Mouse (Mus musculus) CH12.LX (cell line): ENCODE results near the gene Gm10447. TPM values are rescaled to one million over a fixed set of nuclear protein-coding genes. Genes with fewer than 3 reads are reported as not detected.

Source experiments
- DNase-seq: peaks from one replicate; pipeline ENCODE4 v3.0.0-alpha.2; 2013; ENCODE audit errors: extremely low read depth
- H3K27ac ChIP-seq: 2 replicates; pipeline ENCODE4 v1.5.1; 2012; ENCODE audit warnings: low read depth, mild to moderate bottlenecking, control low read depth, moderate library complexity; ENCODE audit not compliant: insufficient read depth
- H3K27me3 ChIP-seq: replicated peaks from 2 replicates; pipeline ENCODE3; 2012; ENCODE audit warnings: inconsistent platforms
- H3K36me3 ChIP-seq, 2 experiments: replicated peaks in 1 of 2; 2 replicates each; pipeline versions ENCODE3 to v1.6.1; 2012; ENCODE audit warnings: inconsistent platforms in 1 of 2, low read length in 1 of 2, mild to moderate bottlenecking in 1 of 2, mixed read lengths in 1 of 2, moderate library complexity in 1 of 2; ENCODE audit not compliant: control insufficient read depth in 1 of 2, insufficient read depth in 1 of 2
- H3K4me1 ChIP-seq, 2 experiments: 2 replicates each; pipeline ENCODE4 v1.6.1; 2012; ENCODE audit warnings: inconsistent platforms in 1 of 2, moderate library complexity in 1 of 2; ENCODE audit not compliant: insufficient read depth in 2 of 2, control insufficient read depth in 1 of 2
- H3K4me2 ChIP-seq: 2 replicates; pipeline ENCODE4 v1.6.1; 2012; ENCODE audit warnings: low read depth, mild to moderate bottlenecking, control low read depth; ENCODE audit not compliant: poor library complexity, insufficient read depth, severe bottlenecking
- H3K4me3 ChIP-seq, 3 experiments: fragments of 150-350 bp in 1 of 3; sonication (generic) in 1 of 3; replicated peaks in 1 of 3; 2 replicates each; pipeline versions ENCODE3 to v1.5.1; 2011 to 2012; ENCODE audit warnings: low read depth in 2 of 3, low read length in 2 of 3, mild to moderate bottlenecking in 2 of 3, moderate library complexity in 2 of 3, control low read depth in 1 of 3, improper control_type of control experiment in 1 of 3, inconsistent platforms in 1 of 3, mixed read lengths in 1 of 3; ENCODE audit not compliant: poor library complexity in 1 of 3
- H3K79me2 ChIP-seq: replicated peaks from 2 replicates; pipeline ENCODE4 v1.6.1; 2012; ENCODE audit warnings: mild to moderate bottlenecking, moderate library complexity; ENCODE audit not compliant: control insufficient read depth, poor library complexity, insufficient read depth, severe bottlenecking; ENCODE audit errors: extremely low read depth
- H3K9ac ChIP-seq: 2 replicates; pipeline ENCODE4 v1.6.1; 2012; ENCODE audit warnings: low read depth, mild to moderate bottlenecking, control low read depth, moderate library complexity; ENCODE audit not compliant: insufficient read depth
- H3K9me3 ChIP-seq: replicated peaks from 2 replicates; pipeline ENCODE3; 2012; ENCODE audit warnings: low read length, inconsistent platforms, mixed read lengths
- BHLHE40 ChIP-seq: IDR thresholded peaks from 2 replicates; pipeline ENCODE4 v1.6.1; 2011; ENCODE audit warnings: mild to moderate bottlenecking, low read depth, low read length, improper control_type of control experiment
- CTCF ChIP-seq, 2 experiments: IDR thresholded peaks in 1 of 2; conservative IDR thresholded peaks in 1 of 2; 2 replicates each; pipeline ENCODE4 v1.5.1; 2011 to 2012; ENCODE audit warnings: low read depth in 2 of 2, low read length in 2 of 2, improper control_type of control experiment in 1 of 2, inconsistent platforms in 1 of 2, mild to moderate bottlenecking in 1 of 2, moderate library complexity in 1 of 2
- E2F4 ChIP-seq: IDR thresholded peaks from 2 replicates; pipeline ENCODE4 v1.6.1; 2011; ENCODE audit warnings: low read depth, low read length, improper control_type of control experiment; ENCODE audit not compliant: insufficient replicate concordance
- ELF1 ChIP-seq: IDR thresholded peaks from 2 replicates; pipeline ENCODE4 v1.6.1; 2014; ENCODE audit warnings: low read depth, mild to moderate bottlenecking, inconsistent platforms, low read length, improper control_type of control experiment
- GABPA ChIP-seq: IDR thresholded peaks from 2 replicates; pipeline ENCODE4 v1.6.1; 2012; ENCODE audit warnings: low read depth, low read length, improper control_type of control experiment, inconsistent platforms; ENCODE audit not compliant: insufficient replicate concordance
- HCFC1 ChIP-seq: IDR thresholded peaks from 2 replicates; pipeline ENCODE4 v1.6.1; 2012; ENCODE audit warnings: low read depth, mild to moderate bottlenecking, inconsistent platforms, low read length, improper control_type of control experiment
- JUN ChIP-seq: IDR thresholded peaks from 2 replicates; pipeline ENCODE4 v1.6.1; 2011; ENCODE audit warnings: low read depth, mild to moderate bottlenecking, low read length, improper control_type of control experiment, moderate library complexity; ENCODE audit not compliant: insufficient read depth
- JUND ChIP-seq: conservative IDR thresholded peaks from 2 replicates; pipeline ENCODE4 v1.6.1; 2011; ENCODE audit warnings: low read depth, low read length, improper control_type of control experiment
- MAZ ChIP-seq: IDR thresholded peaks from 2 replicates; pipeline ENCODE4 v1.6.1; 2012; ENCODE audit warnings: low read depth, mild to moderate bottlenecking, inconsistent platforms, low read length, improper control_type of control experiment, moderate library complexity
- NRF1 ChIP-seq: IDR thresholded peaks from 2 replicates; pipeline ENCODE4 v1.6.1; 2014; ENCODE audit warnings: low read depth, mild to moderate bottlenecking, inconsistent platforms, low read length, improper control_type of control experiment, moderate library complexity
- PAX5 ChIP-seq: IDR thresholded peaks from 2 replicates; pipeline ENCODE4 v1.6.1; 2012; ENCODE audit warnings: low read length, inconsistent platforms, mixed read lengths
- POLR2A ChIP-seq: IDR thresholded peaks from 2 replicates; pipeline ENCODE4 v1.6.1; 2011; ENCODE audit warnings: low read depth, mild to moderate bottlenecking, improper control_type of control experiment, low read length
- POLR2AphosphoS2 ChIP-seq: IDR thresholded peaks from 2 replicates; pipeline ENCODE4 v1.6.1; 2011; ENCODE audit warnings: low read depth, low read length, improper control_type of control experiment
- RAD21 ChIP-seq: IDR thresholded peaks from 2 replicates; pipeline ENCODE4 v1.6.1; 2011; ENCODE audit warnings: low read depth, mild to moderate bottlenecking, low read length, improper control_type of control experiment, moderate library complexity
- RCOR1 ChIP-seq: conservative IDR thresholded peaks from 2 replicates; pipeline ENCODE4 v1.6.1; 2012; ENCODE audit warnings: low read depth, mild to moderate bottlenecking, inconsistent platforms, low read length, improper control_type of control experiment
- SMC3 ChIP-seq: IDR thresholded peaks from 2 replicates; pipeline ENCODE4 v1.6.1; 2011; ENCODE audit warnings: low read depth, low read length, improper control_type of control experiment
- UBTF ChIP-seq: IDR thresholded peaks from 2 replicates; pipeline ENCODE4 v1.6.1; 2012; ENCODE audit warnings: low read depth, mild to moderate bottlenecking, inconsistent platforms, low read length, improper control_type of control experiment, moderate library complexity
- USF1 ChIP-seq: IDR thresholded peaks from 2 replicates; pipeline ENCODE4 v1.6.1; 2014; ENCODE audit warnings: low read depth, mild to moderate bottlenecking, inconsistent platforms, low read length, improper control_type of control experiment
- USF2 ChIP-seq: conservative IDR thresholded peaks from 2 replicates; pipeline ENCODE4 v1.6.1; 2011; ENCODE audit warnings: low read depth, low read length, improper control_type of control experiment
- ZC3H11A ChIP-seq: IDR thresholded peaks from 2 replicates; pipeline ENCODE4 v1.6.1; 2012; ENCODE audit warnings: low read depth, mild to moderate bottlenecking, inconsistent platforms, low read length, improper control_type of control experiment
- ZKSCAN1 ChIP-seq: IDR thresholded peaks from 2 replicates; pipeline ENCODE4 v1.6.1; 2012; ENCODE audit warnings: low read depth, inconsistent platforms, low read length, improper control_type of control experiment, borderline replicate concordance
- ZMIZ1 ChIP-seq: IDR thresholded peaks from 2 replicates; pipeline ENCODE4 v1.6.1; 2012; ENCODE audit warnings: low read depth, mild to moderate bottlenecking, inconsistent platforms, low read length, improper control_type of control experiment
- ZNF384 ChIP-seq: IDR thresholded peaks from 2 replicates; pipeline ENCODE4 v1.6.1; 2012; ENCODE audit warnings: low read depth, low read length, improper control_type of control experiment, inconsistent platforms
- dilution Hi-C: fragments of 300-500 bp; cut with MboI; formaldehyde crosslinking; loops from 2 replicates; pipeline ENCODE4 v1.14.3; 2020; ENCODE audit warnings: low sequenced_read_pairs; ENCODE audit not compliant: extremely low pct_unique_long_range_greater_than_20kb, extremely low pct_ligation_motif_present
- in situ Hi-C: fragments of 300-500 bp; cut with MboI; formaldehyde crosslinking; loops from 3 replicates; pipeline ENCODE4 v1.14.3; 2019; ENCODE audit warnings: low sequenced_read_pairs, low pct_ligation_motif_present, low pct_unique_long_range_greater_than_20kb, mixed read lengths
- polyA plus RNA-seq: library from polyadenylated mRNA; unstranded; fragments of >175 nt; gene quantifications from 2 replicates; pipeline ENCODE4 v1.2.1, GENCODE M21; 2012; ENCODE audit warnings: low read depth; ENCODE audit not compliant: insufficient read length
- total RNA-seq, 2 experiments: library from RNA; depleted of rRNA; stranded (reverse); fragments of 300-350 nt in 1 of 2; fragments of >200 nt in 1 of 2; gene quantifications; 2 replicates each; pipeline ENCODE4 v1.2.3; 2012 to 2014

Gene Gm10447
- total and polyA plus RNA-seq, 3 experiments, result not detected

- Histone ChIP-seq H3K4me3 (no peak overlapping the region), H3K9ac (no peak overlapping the region), H3K4me1 (peaks cover 0 to 3% of the 10 kb centered on the region in 2 experiments; a peak in 1 of 4 replicates), H3K27ac (no peak overlapping the region), H3K4me2 (no peak overlapping the region), H3K36me3 (no peaks in the 10 kb centered on the region), H3K79me2 (no peaks in the 10 kb centered on the region), H3K9me3 (no peaks in the 10 kb centered on the region), H3K27me3 (no peaks in the 10 kb centered on the region)
- no peak for DNase-seq
- no peak for TF ChIP-seq POLR2A
- TF ChIP-seq UBTF, result no peak
- TF ChIP-seq ZC3H11A, result no peak
- TF ChIP-seq GABPA, result no peak
- no peak for TF ChIP-seq CTCF (conservative IDR thresholded peaks at IDR 0.05 in 1 of 2, IDR thresholded peaks at IDR 0.05 in 1 of 2; ENCODE audit: low read depth in 2 of 2, low read length in 2 of 2)
- TF ChIP-seq USF1, result no peak
- no peak for TF ChIP-seq ELF1
- in situ Hi-C loops (no loop called here), dilution Hi-C loops (no loop called here)
Observed at GRCm38 (mm10) chr11:53441921-53442320, 15.0 kb downstream of the Gm10447 start.

GRCm38 (mm10) chr11:53436338-53436737 is 20.6 kb downstream of the Gm10447 start:
- H3K79me2 ChIP-seq, result no peaks in the 10 kb centered on the region
- in situ Hi-C loops (no loop called here), dilution Hi-C loops (no loop called here)
- H3K4me3 ChIP-seq, result no peak overlapping the region
- H3K9ac ChIP-seq, result no peak overlapping the region
- no peaks in the 10 kb centered on the region for H3K36me3 ChIP-seq
- H3K27me3 ChIP-seq, result peaks cover 3% of the 10 kb centered on the region
- TF ChIP-seq JUN, result no peak
- no peak for TF ChIP-seq NRF1
- TF ChIP-seq JUND, result no peak
- no peak for TF ChIP-seq MAZ
- TF ChIP-seq ZKSCAN1, result no peak
- no peaks in the 10 kb centered on the region for H3K9me3 ChIP-seq
- no peak overlapping the region for H3K4me2 ChIP-seq
- no peak overlapping the region for H3K27ac ChIP-seq
- no peak for DNase-seq
- H3K4me1 ChIP-seq, result peaks cover 11 to 19% of the 10 kb centered on the region in 2 experiments

GRCm38 (mm10) chr11:53435504-53435903 is 21.4 kb downstream of the Gm10447 start:
- in situ Hi-C loops, result no loop called here
- dilution Hi-C loops, result no loop called here
- Histone ChIP-seq H3K4me3 (no peak overlapping the region), H3K4me1 (peaks cover 11 to 19% of the 10 kb centered on the region in 2 experiments), H3K4me2 (no peak overlapping the region), H3K9ac (no peak overlapping the region), H3K27me3 (peaks cover 3% of the 10 kb centered on the region), H3K79me2 (peaks cover under 1% of the 10 kb centered on the region), H3K27ac (no peak overlapping the region), H3K36me3 (no peaks in the 10 kb centered on the region), H3K9me3 (no peaks in the 10 kb centered on the region)
- no peak for TF ChIP-seq RAD21
- no peak for TF ChIP-seq ZKSCAN1
- TF ChIP-seq E2F4, result no peak
- no peak for TF ChIP-seq USF1
- TF ChIP-seq JUN, result no peak
- no peak for TF ChIP-seq BHLHE40
- no peak for TF ChIP-seq USF2
- TF ChIP-seq PAX5, result no peak
- TF ChIP-seq JUND, result no peak
- no peak for TF ChIP-seq ZNF384
- no peak for TF ChIP-seq UBTF
- TF ChIP-seq ZMIZ1, result no peak
- no peak for TF ChIP-seq ELF1
- no peak for TF ChIP-seq SMC3
- TF ChIP-seq MAZ, result no peak
- no peak for TF ChIP-seq RCOR1
- TF ChIP-seq POLR2AphosphoS2, result no peak
- TF ChIP-seq HCFC1, result no peak
- no peak for DNase-seq
